Mouse (Mus musculus) MEL (cell line): ENCODE measurements around the gene Acox3. TPM values are rescaled to one million over a fixed set of nuclear protein-coding genes. Genes with fewer than 3 reads are reported as not detected.

Experiments
- DNase-seq: peaks from one replicate; pipeline ENCODE4 v3.0.0; 2011; ENCODE audit warnings: low read depth, low spot score
- H3K27ac ChIP-seq: 2 replicates; pipeline ENCODE4 v1.5.1; 2012; ENCODE audit warnings: low read depth, mild to moderate bottlenecking, control low read depth, low read length, moderate library complexity; ENCODE audit not compliant: control insufficient read depth
- H3K27me3 ChIP-seq, 2 experiments: fragments of 150-350 bp in 1 of 2; sonication (generic) in 1 of 2; 2 replicates each; pipeline ENCODE4 v1.6.1; 2012; ENCODE audit warnings: low read length in 2 of 2, mild to moderate bottlenecking in 2 of 2, improper control_type of control experiment in 1 of 2, moderate library complexity in 1 of 2; ENCODE audit not compliant: insufficient read depth in 2 of 2, control insufficient read depth in 1 of 2
- H3K36me3 ChIP-seq, 2 experiments: 2 replicates each; pipeline ENCODE4 v1.6.1; 2012 to 2014; ENCODE audit warnings: low read length in 2 of 2, improper control_type of control experiment in 1 of 2, inconsistent platforms in 1 of 2, mild to moderate bottlenecking in 1 of 2; ENCODE audit not compliant: insufficient read depth in 2 of 2, control insufficient read depth in 1 of 2
- H3K4me1 ChIP-seq, 2 experiments: fragments of 150-350 bp in 1 of 2; sonication (generic) in 1 of 2; 2 replicates each; pipeline ENCODE4 v1.6.1; 2012; ENCODE audit warnings: low read length in 2 of 2, improper control_type of control experiment in 1 of 2, mild to moderate bottlenecking in 1 of 2; ENCODE audit not compliant: insufficient read depth in 2 of 2, control insufficient read depth in 1 of 2
- H3K4me3 ChIP-seq, 2 experiments: fragments of 150-350 bp in 1 of 2; sonication (generic) in 1 of 2; 2 replicates each; pipeline ENCODE4 v1.5.1; 2012; ENCODE audit warnings: low read depth in 2 of 2, low read length in 2 of 2, mild to moderate bottlenecking in 2 of 2, moderate library complexity in 2 of 2, control low read depth in 1 of 2, improper control_type of control experiment in 1 of 2; ENCODE audit not compliant: control insufficient read depth in 1 of 2, insufficient read depth in 1 of 2
- H3K79me2 ChIP-seq: 2 replicates; pipeline ENCODE4 v1.6.1; 2012; ENCODE audit warnings: mild to moderate bottlenecking, low read length, moderate library complexity; ENCODE audit not compliant: control insufficient read depth, poor library complexity, insufficient read depth
- H3K9ac ChIP-seq: 2 replicates; pipeline ENCODE4 v1.6.1; 2012; ENCODE audit warnings: low read depth, mild to moderate bottlenecking, control low read depth, low read length, moderate library complexity; ENCODE audit not compliant: control insufficient read depth, poor library complexity, severe bottlenecking
- H3K9me3 ChIP-seq: fragments of 150-350 bp; sonication (generic); replicated peaks from 2 replicates; pipeline ENCODE4 v1.6.1; 2012; ENCODE audit warnings: mild to moderate bottlenecking, low read length, improper control_type of control experiment, moderate library complexity; ENCODE audit not compliant: insufficient read depth
- BHLHE40 ChIP-seq: IDR thresholded peaks from 2 replicates; pipeline ENCODE4 v1.6.1; 2012; ENCODE audit warnings: low read depth, mild to moderate bottlenecking, inconsistent platforms, low read length, improper control_type of control experiment, borderline replicate concordance
- CHD1 ChIP-seq: IDR thresholded peaks from 2 replicates; pipeline ENCODE4 v1.6.1; 2012; ENCODE audit warnings: low read depth, mild to moderate bottlenecking, inconsistent platforms, low read length, improper control_type of control experiment
- CTCF ChIP-seq, 3 experiments: IDR thresholded peaks in 2 of 3; conservative IDR thresholded peaks in 1 of 3; 2 replicates each; pipeline ENCODE4 v1.5.1; 2011 to 2012; ENCODE audit warnings: low read length in 3 of 3, low read depth in 2 of 3, mild to moderate bottlenecking in 2 of 3, improper control_type of control experiment in 1 of 3, inconsistent platforms in 1 of 3, mixed read lengths in 1 of 3, moderate library complexity in 1 of 3; ENCODE audit not compliant: control insufficient read depth in 1 of 3, insufficient read depth in 1 of 3, poor library complexity in 1 of 3, severe bottlenecking in 1 of 3
- E2F4 ChIP-seq: IDR thresholded peaks from 2 replicates; pipeline ENCODE4 v1.6.1; 2011; ENCODE audit warnings: low read depth, low read length, improper control_type of control experiment, borderline replicate concordance
- ELF1 ChIP-seq: IDR thresholded peaks from 2 replicates; pipeline ENCODE4 v1.6.1; 2014; ENCODE audit warnings: low read depth, mild to moderate bottlenecking, inconsistent platforms, low read length, improper control_type of control experiment, moderate library complexity
- GABPA ChIP-seq: IDR thresholded peaks from 2 replicates; pipeline ENCODE4 v1.6.1; 2012; ENCODE audit warnings: low read depth, mild to moderate bottlenecking, inconsistent platforms, low read length, improper control_type of control experiment, moderate library complexity
- JUND ChIP-seq: IDR thresholded peaks from 2 replicates; pipeline ENCODE4 v1.6.1; 2011; ENCODE audit warnings: low read depth, mild to moderate bottlenecking, improper control_type of control experiment, low read length
- KAT2A ChIP-seq: conservative IDR thresholded peaks from 2 replicates; pipeline ENCODE4 v1.6.1; 2012; ENCODE audit warnings: low read depth, low read length, improper control_type of control experiment, inconsistent platforms
- MAFK ChIP-seq: IDR thresholded peaks from 2 replicates; pipeline ENCODE4 v1.6.1; 2011; ENCODE audit warnings: low read depth, mild to moderate bottlenecking, low read length, improper control_type of control experiment, borderline replicate concordance
- MAX ChIP-seq: IDR thresholded peaks from 2 replicates; pipeline ENCODE4 v1.6.1; 2011; ENCODE audit warnings: low read length, improper control_type of control experiment
- MAZ ChIP-seq: IDR thresholded peaks from 2 replicates; pipeline ENCODE4 v1.6.1; 2012; ENCODE audit warnings: low read depth, mild to moderate bottlenecking, inconsistent platforms, low read length, improper control_type of control experiment
- MEF2A ChIP-seq: IDR thresholded peaks from 2 replicates; pipeline ENCODE4 v1.6.1; 2014; ENCODE audit warnings: low read depth, mild to moderate bottlenecking, inconsistent platforms, low read length, improper control_type of control experiment; ENCODE audit not compliant: poor library complexity, insufficient replicate concordance, severe bottlenecking; ENCODE audit errors: extremely low read depth
- MYC ChIP-seq: IDR thresholded peaks from 2 replicates; pipeline ENCODE4 v1.6.1; 2011; ENCODE audit warnings: low read depth, mild to moderate bottlenecking, low read length, improper control_type of control experiment, moderate library complexity
- NELFE ChIP-seq: IDR thresholded peaks from 2 replicates; pipeline ENCODE4 v1.6.1; 2011; ENCODE audit warnings: low read depth, low read length, improper control_type of control experiment
- NRF1 ChIP-seq: IDR thresholded peaks from 2 replicates; pipeline ENCODE4 v1.6.1; 2014; ENCODE audit warnings: low read depth, mild to moderate bottlenecking, inconsistent platforms, low read length, improper control_type of control experiment, moderate library complexity; ENCODE audit not compliant: poor library complexity, insufficient read depth, severe bottlenecking
- POLR2A ChIP-seq, 2 experiments: IDR thresholded peaks; 2 replicates each; pipeline ENCODE4 v1.6.1; 2011 to 2012; ENCODE audit warnings: low read length in 2 of 2, mild to moderate bottlenecking in 2 of 2, control low read depth in 1 of 2, improper control_type of control experiment in 1 of 2, low read depth in 1 of 2, moderate library complexity in 1 of 2; ENCODE audit not compliant: control insufficient read depth in 1 of 2, insufficient read depth in 1 of 2, poor library complexity in 1 of 2
- POLR2AphosphoS2 ChIP-seq: IDR thresholded peaks from 2 replicates; pipeline ENCODE4 v1.6.1; 2011; ENCODE audit warnings: low read length, improper control_type of control experiment
- POLR2AphosphoS5 ChIP-seq: IDR thresholded peaks from 2 replicates; pipeline ENCODE4 v1.6.1; 2012; ENCODE audit warnings: low read depth, borderline replicate concordance, mild to moderate bottlenecking, inconsistent platforms, low read length, moderate library complexity, mixed read lengths
- RAD21 ChIP-seq: IDR thresholded peaks from 2 replicates; pipeline ENCODE4 v1.6.1; 2011; ENCODE audit warnings: mild to moderate bottlenecking, low read depth, low read length, improper control_type of control experiment
- RCOR1 ChIP-seq: IDR thresholded peaks from 2 replicates; pipeline ENCODE4 v1.6.1; 2012; ENCODE audit warnings: low read depth, mild to moderate bottlenecking, inconsistent platforms, low read length, improper control_type of control experiment
- SIN3A ChIP-seq: IDR thresholded peaks from 2 replicates; pipeline ENCODE4 v1.6.1; 2012; ENCODE audit warnings: low read length, improper control_type of control experiment, inconsistent platforms
- TAL1 ChIP-seq: IDR thresholded peaks from 2 replicates; pipeline ENCODE4 v1.6.1; 2012; ENCODE audit warnings: mild to moderate bottlenecking, inconsistent platforms, low read length, moderate library complexity, mixed read lengths
- TBP ChIP-seq: IDR thresholded peaks from 2 replicates; pipeline ENCODE4 v1.8.0; 2011; ENCODE audit warnings: low read depth, low read length, improper control_type of control experiment
- USF2 ChIP-seq, 2 experiments: IDR thresholded peaks; 2 replicates each; pipeline ENCODE4 v1.6.1; 2011 to 2012; ENCODE audit warnings: improper control_type of control experiment in 2 of 2, low read length in 2 of 2, borderline replicate concordance in 1 of 2, inconsistent platforms in 1 of 2, low read depth in 1 of 2, mild to moderate bottlenecking in 1 of 2; ENCODE audit not compliant: insufficient read depth in 1 of 2
- ZMIZ1 ChIP-seq: IDR thresholded peaks from 2 replicates; pipeline ENCODE4 v1.6.1; 2012; ENCODE audit warnings: low read depth, mild to moderate bottlenecking, inconsistent platforms, low read length, improper control_type of control experiment, moderate library complexity
- polyA plus RNA-seq, 2 experiments: library from polyadenylated mRNA; stranded (reverse) in 1 of 2; unstranded in 1 of 2; fragments of >175 nt in 1 of 2; fragments of >200 nt in 1 of 2; gene quantifications; 2 replicates each; pipeline versions ENCODE4 v1.2.1 to v1.2.4; 2012; ENCODE audit warnings: low replicate concordance in 2 of 2, low read depth in 1 of 2; ENCODE audit not compliant: insufficient read length in 2 of 2, insufficient read depth in 1 of 2, missing spikeins in 1 of 2
- total RNA-seq: library from RNA; depleted of rRNA; stranded (reverse); fragments of 300-350 nt; gene quantifications from 2 replicates; pipeline ENCODE4 v1.2.3, GENCODE M21; 2012

The Acox3 gene
- total and polyA plus RNA-seq, 3 experiments = 6.5 to 11.4 TPM; not detected in 1

DNA sequence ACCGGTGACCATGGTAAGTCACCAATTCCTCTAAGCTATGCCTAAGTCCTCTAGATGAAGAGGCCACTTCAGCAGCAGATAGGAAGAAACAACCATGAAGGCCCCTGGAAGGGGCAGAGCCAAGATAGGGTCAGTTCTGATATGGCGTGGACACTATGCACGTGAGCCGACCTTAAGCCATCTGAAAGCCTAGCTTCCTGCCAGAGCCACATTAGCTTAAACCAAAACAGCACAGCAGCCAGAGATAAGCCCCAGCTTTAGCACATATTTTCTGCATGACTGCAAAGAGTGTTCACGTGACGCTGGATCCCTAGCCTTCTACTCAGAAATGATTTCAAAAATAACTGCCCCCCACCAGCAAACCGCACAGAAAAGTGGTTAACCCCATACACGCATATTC is 23.4 kb upstream of the Acox3 start (continued):
- TF ChIP-seq ZMIZ1 (no peak), NRF1 (no peak), E2F4 (no peak), RCOR1 (peak; percentile 77), BHLHE40 (peak; percentile 93), MAZ (no peak), SIN3A (peak; percentile 56; the same call in 1 of the 2 replicates), JUND (no peak), POLR2AphosphoS2 (no peak), CHD1 (no peak), MEF2A (no peak), TBP (no peak), MAX (peak; percentile 68; the same call in 1 of the 2 replicates), POLR2AphosphoS5 (no peak)

DNA sequence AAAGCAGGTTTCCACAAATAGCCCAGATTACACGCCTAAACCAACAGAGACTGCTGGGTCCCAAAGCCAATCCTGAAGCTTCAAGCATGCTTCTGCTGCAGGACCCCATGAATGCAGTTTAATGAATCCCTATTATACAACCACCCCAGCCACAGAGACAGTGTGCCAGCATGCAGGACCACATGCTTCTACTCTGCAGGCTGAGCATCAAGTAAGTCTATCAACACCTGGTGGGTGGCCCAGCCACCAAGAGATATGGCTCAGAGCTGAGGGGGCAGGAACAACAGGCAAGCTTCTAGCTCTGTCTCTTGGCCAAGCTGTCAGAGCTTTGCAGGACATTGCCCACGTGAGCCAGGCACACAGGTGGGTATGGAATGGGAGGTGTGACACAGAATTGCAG is 20.2 kb upstream of the Acox3 start:
- H3K27ac ChIP-seq = no peak overlapping the region
- H3K36me3 ChIP-seq = peaks cover 10 to 15% of the 10 kb centered on the region in 2 experiments
- TF ChIP-seq RAD21 = no peak
- TF ChIP-seq RCOR1 = no peak
- no peak for TF ChIP-seq POLR2A (IDR thresholded peaks at IDR 0.05; ENCODE audit: control insufficient read depth in 1 of 2, insufficient read depth in 1 of 2, low read depth in 1 of 2, low read length in 2 of 2, poor library complexity in 1 of 2)
- no peak for TF ChIP-seq ZMIZ1
- TF ChIP-seq USF2 (IDR thresholded peaks at IDR 0.05; ENCODE audit: borderline replicate concordance in 1 of 2, insufficient read depth in 1 of 2, low read depth in 1 of 2, low read length in 2 of 2) = no peak
- TF ChIP-seq KAT2A = no peak
- TF ChIP-seq TAL1 = no peak
- TF ChIP-seq BHLHE40 = no peak
- TF ChIP-seq MAFK = no peak
- TF ChIP-seq CTCF (IDR thresholded peaks at IDR 0.05 in 2 of 3, conservative IDR thresholded peaks at IDR 0.05 in 1 of 3; ENCODE audit: control insufficient read depth in 1 of 3, insufficient read depth in 1 of 3, low read depth in 2 of 3, low read length in 3 of 3, poor library complexity in 1 of 3, severe bottlenecking in 1 of 3) = no peak
- TF ChIP-seq MAX = no peak
- no peak for TF ChIP-seq E2F4
- TF ChIP-seq CHD1 = no peak
- TF ChIP-seq POLR2AphosphoS2 = no peak
- no peak for TF ChIP-seq MYC
- no peak for TF ChIP-seq GABPA
- no peak for TF ChIP-seq NELFE
- no peak for TF ChIP-seq ELF1
- 0 out of 2 replicates have a peak, but pooled peaks cover 1% of the 10 kb centered on the region for H3K79me2 ChIP-seq
- DNase-seq = no peak
- H3K9ac ChIP-seq = no peak overlapping the region
- H3K27me3 ChIP-seq = no peaks in the 10 kb centered on the region
- no peak overlapping the region for H3K4me3 ChIP-seq
- peaks cover 0 to 19% of the 10 kb centered on the region in 2 experiments; a peak in 2 of 4 replicates for H3K4me1 ChIP-seq
- no peaks in the 10 kb centered on the region for H3K9me3 ChIP-seq
